Mouse (Mus musculus) lung, adult 2 months (tissue): ENCODE results near the gene Ltc4s. TPM values are rescaled to one million over a fixed set of nuclear protein-coding genes. Genes with fewer than 3 reads are reported as not detected.

ENCODE experiments used
- DNase-seq: peaks from one replicate; pipeline ENCODE4 v3.0.0; 2022
- H3K4me1 ChIP-seq: fragments of 200-500 bp; 2 replicates; pipeline ENCODE4 v1.6.1; 2011; ENCODE audit warnings: low read length; ENCODE audit not compliant: control insufficient read depth, insufficient read depth
- H3K4me3 ChIP-seq: fragments of 200-500 bp; replicated peaks from 2 replicates; pipeline ENCODE3; 2011; ENCODE audit warnings: low read depth, mild to moderate bottlenecking, control low read depth, low read length; ENCODE audit errors: extremely low read depth
- CTCF ChIP-seq: fragments of 200-500 bp; IDR thresholded peaks from 2 replicates; pipeline ENCODE4 v1.5.1; 2011; ENCODE audit warnings: mild to moderate bottlenecking, low read length, control low read depth; ENCODE audit not compliant: insufficient read depth
- POLR2A ChIP-seq: fragments of 200-500 bp; IDR thresholded peaks from 2 replicates; pipeline ENCODE4 v1.6.1; 2011; ENCODE audit warnings: low read depth, mild to moderate bottlenecking, control low read depth, low read length, borderline replicate concordance; ENCODE audit errors: extremely low read depth
- WGBS: fragments of 180-500 bp; shearing (Covaris S2); methylation state at CpG from one replicate; pipeline ENCODE4 v1.1.7; 2018; 5-methylcytosine and 5-hydroxymethylcytosine counted together
- polyA plus RNA-seq: library from polyadenylated mRNA; depleted of rRNA; stranded (reverse); fragments of >200 nt; gene quantifications from 2 replicates; pipeline ENCODE4 v1.2.3, GENCODE M21; 2012; rRNA removed

Ltc4s gene
- polyA plus RNA-seq = 106 and 119 TPM in 2 replicates

DNA sequence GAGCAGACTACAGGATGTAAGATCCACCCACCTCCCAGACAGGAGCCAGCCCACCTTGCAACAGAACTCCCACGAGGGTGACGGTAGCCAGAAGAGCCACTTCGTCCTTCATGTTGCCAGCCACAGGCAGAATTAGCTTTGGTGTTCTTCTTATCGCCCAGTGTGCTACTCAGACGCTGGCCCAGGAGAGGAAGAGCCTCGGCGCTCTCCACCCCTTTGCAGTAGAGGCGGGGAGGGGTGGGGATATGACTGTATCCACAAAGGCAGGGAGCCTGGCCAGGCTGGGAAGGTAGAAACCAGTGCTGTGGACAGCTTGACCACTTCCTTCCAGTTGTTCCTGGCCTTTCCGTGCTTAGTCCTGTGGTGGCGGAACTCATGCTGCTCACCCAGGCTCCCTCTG is at the start of gene Ltc4s:
TSS of gene Ltc4s (minus strand) at position 293 of the 400 bp plus-strand sequence.
- peak within 1 kb of the TSS; percentile 22 for H3K4me3 ChIP-seq
- WGBS = 55% methylated on average over 10 of the region's 10 CpGs
- H3K4me1 ChIP-seq = peaks cover 6% of the 10 kb centered on the region
- no peak for DNase-seq
- TF ChIP-seq POLR2A (no peak), CTCF (no peak)

- WGBS = 67% methylated on average over 1 of the region's 1 CpGs
- no peak for DNase-seq
- TF ChIP-seq POLR2A (no peak), CTCF (no peak)
These were observed 48.0 kb upstream of the Ltc4s start for GRCm38 (mm10) chr11:50286428-50286827.

GRCm38 (mm10) chr11:50285696-50286095 is 47.3 kb upstream of the Ltc4s start:
- DNase-seq = no peak
- TF ChIP-seq CTCF (no peak), POLR2A (no peak)
- Histone ChIP-seq H3K4me3 (no peak overlapping the region), H3K4me1 (peaks cover 11% of the 10 kb centered on the region)
- 83% methylated on average over 7 of the region's 7 CpGs for WGBS

More at GRCm38 (mm10) chr11:50286428-50286827, 48.0 kb upstream of the Ltc4s start:
- H3K4me1 ChIP-seq = peaks cover 11% of the 10 kb centered on the region
- H3K4me3 ChIP-seq = no peak overlapping the region

GRCm38 (mm10) chr11:50285263-50285662 is 46.8 kb upstream of the Ltc4s start:
- TF ChIP-seq POLR2A (no peak), CTCF (no peak)
- 89% methylated on average over 5 of the region's 5 CpGs for WGBS
- DNase-seq = no peak
- Histone ChIP-seq H3K4me3 (no peak overlapping the region), H3K4me1 (peaks cover 9% of the 10 kb centered on the region)

GRCm38 (mm10) chr11:50280053-50280452 is 41.6 kb upstream of the Ltc4s start:
- Histone ChIP-seq H3K4me3 (no peak overlapping the region), H3K4me1 (peaks cover 8% of the 10 kb centered on the region)
- 51% methylated on average over 1 of the region's 1 CpGs for WGBS
- TF ChIP-seq POLR2A (no peak), CTCF (no peak)
- no peak for DNase-seq

DNA sequence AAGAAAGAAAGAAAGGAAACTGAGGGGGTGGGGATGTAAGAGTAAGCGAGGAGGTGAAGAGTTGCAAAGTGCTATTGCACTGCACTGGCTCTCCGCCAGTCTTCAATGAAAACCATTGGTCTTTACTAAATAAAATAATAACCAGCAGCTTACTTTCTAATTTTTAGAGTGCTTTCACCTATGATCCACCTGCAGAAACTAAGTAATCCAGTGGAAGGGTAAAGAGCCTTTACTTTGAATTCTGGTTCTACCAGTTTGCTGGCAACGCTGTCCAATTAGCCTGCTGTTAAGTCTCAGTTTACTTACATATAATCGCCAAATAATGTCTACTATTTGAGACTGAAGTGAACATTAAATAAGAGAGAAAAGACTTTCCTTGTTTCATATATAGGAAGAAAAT is 40.6 kb upstream of the Ltc4s start:
- no peak for TF ChIP-seq CTCF
- TF ChIP-seq POLR2A = no peak
- H3K4me1 ChIP-seq = peaks cover 8% of the 10 kb centered on the region
- 65% methylated on average over 4 of the region's 4 CpGs for WGBS
- no peak for DNase-seq
- no peak overlapping the region for H3K4me3 ChIP-seq

DNA sequence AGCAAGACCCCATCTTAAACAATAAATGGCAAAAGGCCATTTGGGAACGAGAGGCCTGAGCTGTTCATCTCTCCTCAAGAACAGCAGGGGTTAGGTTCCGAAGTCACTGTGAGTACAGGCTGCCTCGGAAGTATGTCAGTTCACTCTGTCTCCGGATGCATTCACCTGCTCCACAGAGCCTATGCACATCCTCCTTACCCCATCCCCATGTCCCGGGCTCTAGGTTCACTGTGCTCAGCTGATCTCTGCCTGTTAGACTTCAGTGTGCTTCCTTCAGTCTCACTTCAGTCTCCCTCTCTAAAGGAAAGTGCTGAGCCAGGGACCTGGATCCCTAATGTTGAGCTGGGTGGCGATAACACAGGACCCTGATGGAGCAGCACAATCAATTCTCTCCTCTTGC is 39.3 kb upstream of the Ltc4s start:
- DNase-seq = no peak
- TF ChIP-seq POLR2A = no peak
- TF ChIP-seq CTCF = no peak
- WGBS = 88% methylated on average over 6 of the region's 6 CpGs
- peaks cover 8% of the 10 kb centered on the region for H3K4me1 ChIP-seq
- no peak overlapping the region for H3K4me3 ChIP-seq

GRCm38 (mm10) chr11:50277025-50277424 is 38.6 kb upstream of the Ltc4s start:
- no peak for TF ChIP-seq CTCF
- TF ChIP-seq POLR2A = no peak
- no peak for DNase-seq
- Histone ChIP-seq H3K4me3 (no peak overlapping the region), H3K4me1 (peaks cover 8% of the 10 kb centered on the region)

- 38% methylated on average over 5 of the region's 5 CpGs for WGBS
- peaks cover 8% of the 10 kb centered on the region for H3K4me1 ChIP-seq
- no peak for DNase-seq
These were observed 37.2 kb upstream of the Ltc4s start for GRCm38 (mm10) chr11:50275568-50276151.

GRCm38 (mm10) chr11:50275077-50275476 is 36.7 kb upstream of the Ltc4s start:
- 61% methylated on average over 2 of the region's 2 CpGs for WGBS
- DNase-seq = no peak
- Histone ChIP-seq H3K4me3 (no peak overlapping the region), H3K4me1 (peaks cover 8% of the 10 kb centered on the region)
- TF ChIP-seq POLR2A (no peak), CTCF (no peak)

More at GRCm38 (mm10) chr11:50275568-50276151, 37.2 kb upstream of the Ltc4s start:
- TF ChIP-seq POLR2A = no peak
- no peak for TF ChIP-seq CTCF
- no peak overlapping the region for H3K4me3 ChIP-seq

DNA sequence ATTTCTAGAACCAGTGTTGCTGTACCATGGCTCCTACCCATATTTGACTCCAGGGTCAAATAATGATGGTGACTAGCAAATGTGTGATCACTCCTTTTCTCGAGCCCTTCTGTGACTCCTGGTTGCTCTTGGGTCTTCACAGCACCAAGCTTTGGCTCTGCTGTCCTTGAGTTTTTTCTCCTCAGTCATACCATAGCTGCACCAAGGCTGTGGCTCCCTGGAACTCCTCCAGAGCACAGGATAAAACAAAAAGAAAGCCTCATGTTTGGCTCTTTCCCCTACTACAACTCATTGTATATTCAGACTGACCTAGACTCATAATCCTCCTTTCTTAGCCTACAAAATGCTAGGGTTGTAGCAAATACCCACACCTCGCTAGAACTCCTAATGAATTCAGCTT is 34.4 kb upstream of the Ltc4s start:
- no peak for TF ChIP-seq CTCF
- TF ChIP-seq POLR2A = no peak
- no peak for DNase-seq
- WGBS = 90% methylated on average over 2 of the region's 2 CpGs
- peaks cover 6% of the 10 kb centered on the region for H3K4me1 ChIP-seq
- H3K4me3 ChIP-seq = no peak overlapping the region
